Mouse (Mus musculus): ENCODE results near the gene Dap3.
"Not testable (repeated sequence)": the region's sequence is repeated elsewhere in the genome, so short reads cannot be mapped to it uniquely, and the experiment has no call there.

GRCm38 (mm10) chr3:88963211-88963610 lies 12.2 kb upstream of the Dap3 start:
- TF ChIP-seq GATA1 (IDR thresholded peaks at IDR 0.05; ENCODE audit: borderline replicate concordance, low read length); FLI1 (IDR thresholded peaks at IDR 0.05; ENCODE audit: low read length): not testable (repeated sequence)
